Mouse (Mus musculus) retina, postnatal 1 day (tissue): ENCODE results near the gene Ifitm3.
"Not testable (repeated sequence)": the region's sequence is repeated elsewhere in the genome, so short reads cannot be mapped to it uniquely, and the experiment has no call there.

Experiments
- DNase-seq: peaks from one replicate; pipeline ENCODE4 v3.0.0-alpha.2; 2012

The Ifitm3 gene

DNA sequence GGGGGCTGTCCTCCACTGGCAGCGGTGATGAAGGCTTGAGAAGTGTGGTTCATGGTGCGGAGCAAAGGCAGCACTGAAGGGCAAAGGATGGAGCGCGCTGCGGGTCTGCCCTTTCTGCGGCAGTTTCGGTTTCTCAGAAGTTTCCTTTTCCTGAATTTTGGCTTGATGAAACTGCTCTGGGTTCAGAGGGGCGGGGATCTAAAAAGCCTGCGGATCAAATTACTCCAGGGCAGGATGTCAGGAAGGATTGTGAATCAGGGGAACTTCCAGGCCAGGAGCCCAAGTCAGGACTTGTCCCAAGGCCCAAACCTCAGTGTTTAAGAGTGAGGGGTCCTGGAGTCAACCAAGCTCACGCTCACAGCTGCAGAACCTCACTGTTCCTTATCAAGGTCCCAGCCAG lies at the start of gene Ifitm3:
Ifitm3 (minus strand) TSS at position 178 of the 400 bp plus-strand sequence.
- no peak for DNase-seq

DNA sequence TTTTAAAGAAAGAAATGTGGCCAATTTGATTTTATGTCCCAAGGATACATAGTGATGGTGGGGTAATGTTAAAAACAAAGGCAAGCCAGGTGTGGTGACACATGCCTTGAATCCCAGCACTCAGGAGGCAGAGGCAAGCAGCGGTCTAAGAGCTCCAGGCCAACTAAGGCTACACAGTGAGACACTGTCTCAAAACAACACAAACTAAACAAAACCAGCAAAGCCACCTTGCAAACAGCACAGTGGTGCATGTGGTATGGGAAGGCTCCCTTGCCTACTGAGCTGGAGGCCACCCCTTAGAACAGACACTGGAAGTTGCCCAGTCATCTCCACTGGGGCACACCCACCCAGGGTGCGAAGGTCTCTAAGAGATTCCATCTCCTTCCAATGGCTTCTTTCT lies 49.4 kb upstream of the Ifitm3 start:
- no peak for DNase-seq

GRCm38 (mm10) chr7:141058601-141059341 lies 48.2 kb upstream of the Ifitm3 start:
- no peak for DNase-seq

DNA sequence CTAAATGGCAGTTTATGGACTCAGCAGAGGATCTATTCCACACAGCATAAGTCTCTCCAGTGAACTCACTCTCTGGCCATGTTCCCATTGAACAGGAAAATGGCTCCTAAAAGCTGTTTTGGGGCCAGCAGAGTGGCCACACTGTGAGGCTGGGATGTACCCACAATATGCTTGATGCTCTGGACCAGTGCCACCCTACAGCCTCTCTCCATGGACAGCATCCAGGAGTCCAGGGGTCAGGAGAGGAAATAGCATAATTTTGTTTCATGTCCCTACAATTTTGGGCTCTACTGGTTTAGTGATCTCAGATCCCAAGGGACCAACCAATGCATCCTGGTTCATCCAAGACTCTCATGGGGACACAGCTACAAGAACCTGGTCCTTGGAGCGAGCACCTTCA lies 47.0 kb upstream of the Ifitm3 start:
- DNase-seq: no peak

- DNase-seq: no peak
Observed at GRCm38 (mm10) chr7:141056976-141057375, 46.4 kb upstream of the Ifitm3 start.

DNA sequence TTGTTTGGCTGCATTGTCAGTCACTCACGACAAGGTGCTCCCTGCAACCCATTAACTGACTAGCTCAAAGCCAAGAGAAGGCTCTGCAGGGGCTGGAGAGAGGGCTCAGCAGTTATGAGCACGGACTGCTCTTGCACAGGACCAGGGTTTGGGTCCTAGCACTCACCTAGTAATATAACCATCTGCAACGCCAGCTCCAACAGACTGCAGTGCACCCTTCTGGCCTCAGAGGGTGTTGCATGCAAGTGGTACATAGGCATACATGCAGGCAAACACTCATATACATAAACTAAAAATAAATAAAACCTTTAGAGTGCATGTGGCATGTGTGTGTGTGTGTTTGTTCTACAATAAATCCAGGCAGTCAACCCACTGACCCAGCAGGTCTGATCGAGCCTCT lies 45.2 kb upstream of the Ifitm3 start:
- no peak for DNase-seq

- DNase-seq: no peak
Observed at GRCm38 (mm10) chr7:141052421-141052820, 41.9 kb upstream of the Ifitm3 start.

GRCm38 (mm10) chr7:141052016-141052415 lies 41.4 kb upstream of the Ifitm3 start:
- DNase-seq: no peak

- no peak for DNase-seq
Observed at GRCm38 (mm10) chr7:141051060-141051685, 40.6 kb upstream of the Ifitm3 start.

DNA sequence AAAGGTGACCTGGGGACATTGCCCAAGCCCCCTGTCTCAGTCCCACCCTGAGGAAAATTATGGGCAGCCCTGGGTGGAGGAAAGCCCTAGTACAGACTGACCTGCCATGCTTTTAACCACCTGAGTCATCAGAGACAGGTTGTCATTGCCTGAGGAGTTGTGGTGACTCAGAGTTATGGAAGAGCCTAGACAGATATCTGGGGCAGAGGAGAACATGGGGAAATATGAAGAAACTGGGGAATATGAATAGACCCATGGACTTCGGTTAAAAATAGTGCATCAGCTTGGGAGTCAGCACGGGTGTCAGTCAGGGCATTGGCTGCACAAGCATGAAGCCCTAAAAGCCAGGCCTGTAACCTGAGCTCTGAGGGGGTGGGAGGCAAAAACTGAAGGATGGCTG lies 38.8 kb upstream of the Ifitm3 start:
- DNase-seq: no peak

- DNase-seq: peak; percentile 92
Observed at GRCm38 (mm10) chr7:141048226-141049218, 38.0 kb upstream of the Ifitm3 start.

DNA sequence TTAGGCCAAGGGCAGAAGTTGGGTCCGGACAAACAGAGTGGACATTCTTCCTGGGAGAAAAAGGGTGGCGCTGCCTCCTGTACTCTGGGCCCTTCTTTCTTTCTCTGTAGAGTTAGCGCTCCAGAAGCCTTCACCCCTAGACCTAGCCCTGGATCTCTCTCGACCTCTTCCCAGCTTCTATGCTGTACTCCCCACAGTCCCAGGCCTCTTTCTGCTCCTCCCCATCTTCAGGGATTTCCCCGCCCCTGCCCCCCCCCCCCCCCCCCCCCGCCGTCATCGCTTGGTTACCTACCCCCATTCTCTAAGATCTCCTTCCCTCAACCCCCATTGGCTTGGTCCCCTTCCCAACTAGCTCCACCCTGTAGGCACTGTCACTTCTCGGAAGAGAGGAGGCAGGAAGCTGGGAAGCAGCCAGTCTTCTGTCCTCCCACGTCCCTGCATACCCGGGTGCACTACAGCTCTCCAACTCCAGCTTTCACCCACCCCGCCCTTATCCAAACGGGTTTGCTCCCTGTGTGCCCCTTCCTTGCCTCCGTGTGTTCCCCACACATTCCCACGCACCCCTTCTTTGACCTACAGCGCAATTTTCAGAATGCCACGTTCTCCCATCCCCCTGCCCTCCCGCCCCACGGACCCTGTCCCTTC lies 37.1 kb upstream of the Ifitm3 start:
- peak; percentile 73 for DNase-seq

- DNase-seq: no peak
Observed at GRCm38 (mm10) chr7:141046931-141047580, 36.5 kb upstream of the Ifitm3 start.

GRCm38 (mm10) chr7:141042539-141042938 lies 32.0 kb upstream of the Ifitm3 start:
- no peak for DNase-seq

DNA sequence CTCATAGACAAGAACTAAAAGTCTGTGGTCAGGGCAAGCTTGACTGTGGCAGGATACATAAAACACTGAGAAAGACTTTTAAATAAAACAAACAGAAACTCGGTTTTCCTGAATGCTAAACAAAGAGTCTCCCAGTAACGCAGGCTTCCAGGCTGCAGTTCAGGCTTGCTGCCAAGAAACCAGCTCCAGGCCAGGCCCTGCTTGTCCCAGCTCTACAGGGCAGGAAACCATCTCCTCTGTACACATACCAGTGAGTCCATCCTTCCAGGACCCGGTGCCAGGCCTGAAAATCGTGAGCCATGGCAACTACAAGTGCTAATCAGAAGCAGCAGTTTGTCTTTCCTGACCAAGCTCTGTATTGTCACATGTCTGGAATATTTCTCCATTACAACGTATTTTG lies 31.1 kb upstream of the Ifitm3 start:
- DNase-seq: peak; percentile 19

DNA sequence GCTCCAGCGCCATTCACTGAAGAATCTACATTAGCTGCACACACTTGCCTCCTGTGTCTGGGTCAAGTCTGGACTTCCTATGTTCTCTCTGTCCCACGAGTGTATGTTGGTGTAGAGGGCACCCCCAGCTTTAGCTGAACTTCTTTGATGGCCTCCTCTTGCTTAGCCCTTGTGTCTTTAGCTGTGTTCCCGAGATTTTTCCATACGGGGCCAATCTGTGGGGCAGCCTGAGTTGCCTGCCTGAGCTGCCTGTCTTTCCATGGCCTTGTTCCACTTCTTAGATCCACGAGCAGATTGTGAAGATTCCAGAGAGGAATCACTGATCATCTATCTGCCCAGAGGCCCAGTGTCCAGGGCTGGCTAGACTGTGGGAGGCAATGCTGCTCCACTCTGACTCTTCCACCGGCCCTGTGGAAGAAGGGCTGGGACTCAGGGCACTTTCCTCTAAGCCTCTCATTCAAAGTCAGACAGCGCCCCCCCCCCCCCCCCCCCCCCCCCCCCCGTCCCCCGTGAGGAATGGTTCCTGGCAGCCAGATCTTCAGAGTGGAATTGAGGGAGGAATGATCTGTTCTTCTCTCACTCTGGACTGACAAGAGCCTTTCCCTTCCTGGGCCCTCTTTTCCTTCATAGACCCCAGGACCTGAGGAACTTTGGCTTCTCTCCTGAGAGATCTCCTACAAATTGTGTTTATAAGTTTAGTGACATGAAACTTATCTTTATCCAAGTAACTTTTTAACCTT lies 30.5 kb upstream of the Ifitm3 start:
- no peak for DNase-seq

DNA sequence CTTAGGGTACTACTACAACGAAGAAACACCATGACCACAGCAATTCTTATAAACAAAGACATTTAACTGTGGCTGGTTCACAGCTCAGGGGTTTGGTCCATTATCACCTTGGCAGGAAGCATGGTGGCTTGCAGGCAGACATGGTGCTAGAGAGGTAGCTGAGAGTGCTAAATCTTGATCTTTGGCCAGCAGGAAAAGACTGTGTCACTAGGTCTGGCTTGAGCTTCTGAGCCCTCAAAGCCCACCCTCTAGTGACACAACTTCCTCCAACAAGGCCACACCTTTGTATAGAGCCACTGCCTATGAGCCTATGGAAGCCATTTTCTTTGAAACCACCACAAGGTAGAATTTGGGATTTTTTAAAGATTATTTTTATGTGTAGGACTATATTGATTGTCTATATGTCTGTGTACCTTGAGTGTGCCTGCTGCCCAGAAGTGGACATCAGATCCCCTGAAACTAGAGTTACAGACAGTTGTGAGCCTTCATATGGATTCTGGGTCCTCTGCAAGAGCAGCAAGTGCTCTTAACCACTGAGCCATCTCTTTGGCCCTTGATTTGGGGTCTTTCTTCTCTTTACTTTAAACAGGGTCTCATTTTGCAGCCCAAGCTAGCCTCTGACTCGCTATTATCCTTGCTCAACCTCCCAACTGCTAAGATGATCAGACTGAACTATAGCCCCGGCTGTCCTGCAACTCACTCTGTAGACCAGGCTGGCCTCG lies 29.0 kb upstream of the Ifitm3 start:
- DNase-seq: no peak

GRCm38 (mm10) chr7:141038090-141039032 lies 27.8 kb upstream of the Ifitm3 start:
- DNase-seq: no peak

GRCm38 (mm10) chr7:141036624-141037023 lies 26.1 kb upstream of the Ifitm3 start:
- not testable (repeated sequence) for DNase-seq
